Mouse (Mus musculus) lung, postnatal 0 days (tissue): ENCODE measurements around the gene D630003M21Rik. TPM values are rescaled to one million over a fixed set of nuclear protein-coding genes. Genes with fewer than 3 reads are reported as not detected.

Experiments
- ATAC-seq: fragments of 200-750 bp; cut with Nextera tagmentation; 2 replicates; pipeline ENCODE4 v1.8.0; 2017; ENCODE audit warnings: moderate library complexity
- DNase-seq: peaks from one replicate; pipeline ENCODE4 v3.0.0-alpha.2; 2016; ENCODE audit warnings: low spot score
- H3K27ac ChIP-seq: fragments of 300-500 bp; sonication (generic); 2 replicates; pipeline ENCODE4 v1.5.1; 2014; ENCODE audit warnings: antibody characterized with exemption, mild to moderate bottlenecking, low read length, mixed read lengths
- H3K27me3 ChIP-seq: fragments of 300-500 bp; sonication (generic); replicated peaks from 2 replicates; pipeline ENCODE4 v1.6.1; 2014; ENCODE audit warnings: low read length, mixed read lengths; ENCODE audit not compliant: insufficient read depth
- H3K36me3 ChIP-seq: fragments of 300-500 bp; sonication (generic); 2 replicates; pipeline ENCODE4 v1.6.1; 2014; ENCODE audit warnings: low read length, mixed read lengths; ENCODE audit not compliant: insufficient read depth
- H3K4me1 ChIP-seq: fragments of 300-500 bp; sonication (generic); 2 replicates; pipeline ENCODE4 v1.6.1; 2014; ENCODE audit warnings: antibody characterized with exemption, low read depth, low read length, mixed read lengths; ENCODE audit not compliant: insufficient read depth
- H3K4me2 ChIP-seq: fragments of 300-500 bp; sonication (generic); replicated peaks from 2 replicates; pipeline ENCODE4 v1.6.1; 2014; ENCODE audit warnings: low read depth, mild to moderate bottlenecking, low read length, moderate library complexity, mixed read lengths
- H3K4me3 ChIP-seq: fragments of 300-500 bp; sonication (generic); 2 replicates; pipeline ENCODE4 v1.5.1; 2014; ENCODE audit warnings: low read depth, low read length
- H3K9ac ChIP-seq: fragments of 300-500 bp; sonication (generic); replicated peaks from 2 replicates; pipeline ENCODE4 v1.6.1; 2014; ENCODE audit warnings: low read depth, mild to moderate bottlenecking
- H3K9me3 ChIP-seq: fragments of 300-500 bp; sonication (generic); 2 replicates; pipeline ENCODE4 v1.6.1; 2016; ENCODE audit warnings: low read length, mixed read lengths
- CTCF ChIP-seq: IDR thresholded peaks from 2 replicates; pipeline ENCODE4 v1.5.1; 2016; ENCODE audit warnings: antibody characterized with exemption, mild to moderate bottlenecking
- EP300 ChIP-seq: IDR thresholded peaks from 2 replicates; pipeline ENCODE4 v1.6.1; 2016; ENCODE audit warnings: antibody characterized with exemption, mild to moderate bottlenecking, control low read depth
- WGBS: fragments of 180-500 bp; shearing (Covaris S2); extraction: QIAGEN DNeasy Blood & Tissue Kit; methylation state at CpG from one replicate; pipeline ENCODE4 v1.1.7; 2014; 5-methylcytosine and 5-hydroxymethylcytosine counted together
- polyA plus RNA-seq: library from polyadenylated mRNA; unstranded; fragments of >200 nt; fragmentation: Nextera tagmentation; extraction: Ambion mirVana; gene quantifications from 2 replicates; pipeline ENCODE4 v1.2.1, GENCODE M21; 2015

Gene D630003M21Rik
- polyA plus RNA-seq, 1 experiment from 2014 or later, result 0.85 TPM

DNA sequence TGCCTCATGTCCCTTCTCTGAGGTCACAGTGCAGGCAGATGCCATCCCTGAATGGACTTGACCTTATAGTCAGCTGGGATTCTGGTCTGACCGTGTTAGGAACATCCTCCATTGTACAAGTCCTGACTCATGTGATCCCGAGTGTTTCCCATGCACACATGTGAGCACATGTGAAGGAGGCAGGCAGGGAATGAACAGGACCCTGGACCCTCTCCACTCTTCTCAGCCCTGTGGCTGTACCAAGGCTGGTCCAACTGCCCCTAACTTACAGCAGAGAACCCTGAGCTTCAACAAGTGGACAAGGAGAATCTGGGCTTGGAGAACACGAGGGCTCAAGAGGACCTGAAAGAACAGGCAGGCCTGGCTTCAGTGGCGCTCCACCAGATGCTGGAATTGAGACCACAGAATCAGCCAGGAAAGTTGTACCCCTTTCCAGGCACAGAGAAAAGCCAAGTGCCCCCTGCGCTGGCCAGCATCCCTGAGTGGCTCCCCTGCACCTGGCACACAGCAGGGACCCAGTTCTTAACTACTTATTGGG lies 83.4 kb downstream of the D630003M21Rik start:
- no peak for TF ChIP-seq CTCF
- 0 out of 2 replicates have a peak, but pooled peaks have one; percentile 4 for ATAC-seq
- WGBS, result 41% methylated on average over 5 of the region's 5 CpGs
- peak; percentile 49 for DNase-seq
- H3K4me3 ChIP-seq, result peak overlapping the region; percentile 51
- peak overlapping the region; percentile 63 for H3K27ac ChIP-seq
- no peaks in the 10 kb centered on the region for H3K36me3 ChIP-seq
- H3K4me1 ChIP-seq, result peaks cover 38% of the 10 kb centered on the region
- no peaks in the 10 kb centered on the region for H3K27me3 ChIP-seq
- peak overlapping the region; percentile 70 for H3K4me2 ChIP-seq
- H3K9ac ChIP-seq, result peak overlapping the region; percentile 55
- H3K9me3 ChIP-seq, result no peaks in the 10 kb centered on the region

GRCm38 (mm10) chr2:158144750-158145527 lies 84.1 kb downstream of the D630003M21Rik start:
- peaks cover 44% of the 10 kb centered on the region for H3K4me1 ChIP-seq
- peak overlapping the region; percentile 70 for H3K4me2 ChIP-seq
- 64% methylated on average over 6 of the region's 6 CpGs for WGBS
- no peaks in the 10 kb centered on the region for H3K36me3 ChIP-seq
- H3K27ac ChIP-seq, result peak overlapping the region; percentile 63; the same call in 1 of the 2 replicates
- H3K27me3 ChIP-seq, result no peaks in the 10 kb centered on the region
- H3K4me3 ChIP-seq, result peak overlapping the region; percentile 51
- no peaks in the 10 kb centered on the region for H3K9me3 ChIP-seq
- H3K9ac ChIP-seq, result peak overlapping the region; percentile 3; the same call in 1 of the 2 replicates
- DNase-seq (no peak), ATAC-seq (no peak)
- TF ChIP-seq CTCF, result no peak
- TF ChIP-seq EP300, result no peak

- ATAC-seq, result no peak
- H3K36me3 ChIP-seq, result no peaks in the 10 kb centered on the region
- TF ChIP-seq CTCF (no peak), EP300 (no peak)
- peak overlapping the region; percentile 70 for H3K4me2 ChIP-seq
- peak overlapping the region; percentile 21; the same call in 1 of the 2 replicates for H3K27ac ChIP-seq
- H3K9ac ChIP-seq, result no peak overlapping the region
- DNase-seq, result no peak
- peaks cover 50% of the 10 kb centered on the region for H3K4me1 ChIP-seq
- H3K4me3 ChIP-seq, result peak overlapping the region; percentile 21; the same call in 1 of the 2 replicates
- H3K27me3 ChIP-seq, result no peaks in the 10 kb centered on the region
- H3K9me3 ChIP-seq, result no peaks in the 10 kb centered on the region
- 50% methylated on average over 8 of the region's 8 CpGs for WGBS
Observed at GRCm38 (mm10) chr2:158144263-158144662, 84.8 kb downstream of the D630003M21Rik start.

GRCm38 (mm10) chr2:158143816-158144215 lies 85.2 kb downstream of the D630003M21Rik start:
- Histone ChIP-seq H3K27ac (peak overlapping the region; percentile 21; the same call in 1 of the 2 replicates), H3K4me1 (peaks cover 50% of the 10 kb centered on the region), H3K36me3 (no peaks in the 10 kb centered on the region), H3K27me3 (no peaks in the 10 kb centered on the region), H3K4me2 (peak overlapping the region; percentile 70), H3K9ac (no peak overlapping the region), H3K9me3 (no peaks in the 10 kb centered on the region), H3K4me3 (peak overlapping the region; percentile 21; the same call in 1 of the 2 replicates)
- no peak for DNase-seq
- ATAC-seq, result no peak
- 55% methylated on average over 3 of the region's 3 CpGs for WGBS
- TF ChIP-seq CTCF (no peak), EP300 (no peak)

DNA sequence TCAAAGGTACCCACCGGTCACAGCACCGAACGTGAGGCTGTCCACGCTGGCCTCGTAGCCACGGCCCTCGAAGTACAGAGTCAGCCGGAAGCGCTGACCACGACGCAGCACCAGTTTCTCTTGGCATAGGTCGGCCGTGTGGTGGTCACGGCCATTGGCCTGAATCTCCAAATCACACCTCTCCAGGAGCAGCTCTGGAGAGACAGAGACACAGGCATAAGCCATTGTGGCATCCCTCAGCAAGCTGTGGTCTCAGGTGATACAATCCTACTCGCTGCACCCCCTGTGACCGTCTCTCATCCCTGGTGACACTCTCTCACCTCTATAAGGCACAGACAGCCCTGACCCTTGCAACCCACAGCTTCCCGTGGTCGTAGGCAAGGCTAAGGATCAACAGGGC lies 86.0 kb downstream of the D630003M21Rik start:
- Histone ChIP-seq H3K4me3 (no peak overlapping the region), H3K4me2 (peak overlapping the region; percentile 70; the same call in 1 of the 2 replicates), H3K27ac (no peak overlapping the region), H3K9me3 (no peaks in the 10 kb centered on the region), H3K27me3 (no peaks in the 10 kb centered on the region), H3K9ac (no peak overlapping the region), H3K4me1 (peaks cover 50% of the 10 kb centered on the region), H3K36me3 (no peaks in the 10 kb centered on the region)
- WGBS, result 86% methylated on average over 18 of the region's 18 CpGs
- DNase-seq (no peak), ATAC-seq (no peak)
- TF ChIP-seq CTCF (no peak), EP300 (no peak)

DNA sequence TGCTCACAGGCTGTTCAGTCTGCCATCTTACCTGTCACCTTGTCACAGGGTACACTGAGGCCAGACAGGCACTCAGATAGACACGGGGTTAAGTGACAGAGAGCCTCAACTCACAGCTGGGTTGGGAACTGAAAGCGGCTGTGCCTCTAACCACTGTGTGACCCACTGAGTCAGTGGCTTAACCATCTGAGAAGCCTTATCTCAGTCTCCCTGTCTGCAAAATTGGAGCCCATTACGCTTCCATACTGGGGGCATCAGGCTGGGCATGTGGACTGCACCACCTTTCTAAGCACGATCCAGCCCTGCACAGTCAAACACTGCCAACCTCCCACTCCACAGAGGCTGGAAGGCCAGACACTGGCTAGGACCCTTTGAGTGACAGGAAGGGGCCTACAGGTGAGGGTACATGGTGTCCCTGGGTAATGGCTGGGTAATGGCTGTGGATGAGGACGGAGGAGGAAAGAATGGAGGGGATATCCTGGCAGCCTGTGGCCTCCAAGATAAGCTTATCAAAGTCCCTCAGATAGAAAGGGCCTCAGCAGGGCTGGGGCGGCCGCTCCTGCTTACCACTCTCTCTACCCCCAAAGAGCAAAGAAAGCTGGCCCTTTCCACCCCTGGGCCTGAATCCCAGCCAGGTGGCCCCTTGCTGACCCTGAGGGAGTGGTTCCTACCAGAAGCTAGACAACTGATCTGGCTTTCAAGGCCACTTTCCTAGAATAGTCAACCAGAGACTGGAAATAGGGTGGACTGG lies 87.2 kb downstream of the D630003M21Rik start:
- peaks cover 50% of the 10 kb centered on the region for H3K4me1 ChIP-seq
- H3K9ac ChIP-seq, result no peak overlapping the region
- 48% methylated on average over 7 of the region's 7 CpGs for WGBS

More for the DNA sequence above, 87.2 kb downstream of the D630003M21Rik start:
- H3K9me3 ChIP-seq, result no peaks in the 10 kb centered on the region
- no peaks in the 10 kb centered on the region for H3K36me3 ChIP-seq
- H3K27ac ChIP-seq, result peak overlapping the region; percentile 72
- ATAC-seq (peak; percentile 29), DNase-seq (peak; percentile 67)
- no peak overlapping the region for H3K4me2 ChIP-seq
- no peak overlapping the region for H3K4me3 ChIP-seq
- TF ChIP-seq CTCF (no peak), EP300 (peak; percentile 81)
- H3K27me3 ChIP-seq, result no peaks in the 10 kb centered on the region
